Mouse (Mus musculus) midbrain, embryonic 16.5 days (tissue): ENCODE measurements at regions not wholly inside any gene's neighbourhood (a gene's known extent, or its start where the extent isn't known, plus 50 kb on each side); places are given as distances from the start of the nearest gene placed in this dataset.

Source experiments
- ATAC-seq: fragments of 200-750 bp; cut with Nextera tagmentation; 2 replicates; pipeline ENCODE4 v1.8.0; 2017; ENCODE audit warnings: moderate TSS enrichment
- H3K27ac ChIP-seq: fragments of 300-500 bp; sonication (generic); 2 replicates; pipeline ENCODE4 v1.5.1; 2014; ENCODE audit warnings: mild to moderate bottlenecking, low read length, mixed read lengths
- H3K27me3 ChIP-seq: fragments of 300-500 bp; sonication (generic); 2 replicates; pipeline ENCODE4 v1.6.1; 2014; ENCODE audit warnings: low read depth, low read length, mixed read lengths; ENCODE audit not compliant: control insufficient read depth, insufficient read depth
- H3K36me3 ChIP-seq: fragments of 300-500 bp; sonication (generic); 2 replicates; pipeline ENCODE4 v1.6.1; 2014; ENCODE audit warnings: mild to moderate bottlenecking, low read length, moderate library complexity, mixed read lengths; ENCODE audit not compliant: control insufficient read depth, insufficient read depth
- H3K4me1 ChIP-seq: fragments of 300-500 bp; sonication (generic); 2 replicates; pipeline ENCODE4 v1.6.1; 2014; ENCODE audit warnings: mild to moderate bottlenecking, low read length, mixed read lengths; ENCODE audit not compliant: control insufficient read depth, insufficient read depth
- H3K4me2 ChIP-seq: fragments of 300-500 bp; sonication (generic); 2 replicates; pipeline ENCODE4 v1.6.1; 2014; ENCODE audit warnings: mild to moderate bottlenecking, low read length, mixed read lengths
- H3K4me3 ChIP-seq: fragments of 300-500 bp; sonication (generic); 2 replicates; pipeline ENCODE4 v1.5.1; 2014; ENCODE audit warnings: low read depth, mild to moderate bottlenecking, low read length, moderate library complexity, mixed read lengths
- H3K9ac ChIP-seq: fragments of 300-500 bp; sonication (generic); 2 replicates; pipeline ENCODE4 v1.6.1; 2014; ENCODE audit warnings: low read depth, low read length, mixed read lengths
- H3K9me3 ChIP-seq: fragments of 300-500 bp; sonication (generic); replicated peaks from 2 replicates; pipeline ENCODE4 v1.6.1; 2014; ENCODE audit warnings: mild to moderate bottlenecking, low read length, mixed read lengths; ENCODE audit not compliant: control insufficient read depth, poor library complexity, severe bottlenecking
- WGBS: fragments of 180-500 bp; shearing (Covaris S2); extraction: QIAGEN DNeasy Blood & Tissue Kit; methylation state at CpG from one replicate; pipeline ENCODE4 v1.1.7; 2014; 5-methylcytosine and 5-hydroxymethylcytosine counted together

DNA sequence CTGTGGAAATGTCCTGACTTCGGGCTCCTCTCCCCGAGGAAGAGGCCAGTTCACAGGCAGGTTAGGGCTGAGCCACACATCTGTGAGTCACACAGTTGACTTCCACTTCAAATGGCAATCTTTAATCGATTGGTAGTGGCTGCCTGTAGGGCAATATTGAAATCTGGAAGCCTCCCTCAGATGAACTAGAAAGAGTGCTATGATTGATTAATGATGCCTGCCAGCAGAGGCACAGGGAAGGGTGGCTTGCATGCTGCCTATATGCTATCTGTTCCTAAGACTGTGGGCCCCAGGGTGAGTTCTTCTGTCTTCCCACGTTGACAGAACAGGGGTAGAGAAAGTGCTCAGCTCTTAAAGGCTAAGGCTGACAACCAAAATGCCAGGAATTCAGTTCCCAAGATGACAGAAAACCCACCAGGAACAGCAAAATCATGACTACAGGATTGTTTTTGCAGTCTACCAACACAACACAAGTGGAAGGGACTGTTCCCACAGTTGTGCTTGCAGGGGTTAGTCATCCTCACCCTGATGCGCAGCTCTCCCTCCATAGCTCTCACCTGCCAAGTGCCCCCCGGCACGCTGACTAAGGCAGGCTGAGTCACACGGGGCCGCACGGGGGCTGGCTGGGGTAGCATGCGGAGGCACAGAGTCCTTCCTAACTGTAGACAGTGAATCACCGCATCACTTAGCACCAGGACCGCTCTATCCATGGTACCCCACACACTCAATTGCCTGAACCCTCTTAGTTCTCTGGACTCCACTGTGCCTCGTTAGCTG lies 81.4 kb upstream of the Smad3 start:
- H3K4me2 ChIP-seq: no peak overlapping the region
- no peak overlapping the region for H3K4me3 ChIP-seq
- H3K27me3 ChIP-seq: no peaks in the 10 kb centered on the region
- no peak overlapping the region for H3K9ac ChIP-seq
- no peak overlapping the region for H3K27ac ChIP-seq
- no peaks in the 10 kb centered on the region for H3K9me3 ChIP-seq
- 90% methylated on average over 14 of the region's 14 CpGs for WGBS
- H3K36me3 ChIP-seq: no peaks in the 10 kb centered on the region
- no peak for ATAC-seq
- no peaks in the 10 kb centered on the region for H3K4me1 ChIP-seq

DNA sequence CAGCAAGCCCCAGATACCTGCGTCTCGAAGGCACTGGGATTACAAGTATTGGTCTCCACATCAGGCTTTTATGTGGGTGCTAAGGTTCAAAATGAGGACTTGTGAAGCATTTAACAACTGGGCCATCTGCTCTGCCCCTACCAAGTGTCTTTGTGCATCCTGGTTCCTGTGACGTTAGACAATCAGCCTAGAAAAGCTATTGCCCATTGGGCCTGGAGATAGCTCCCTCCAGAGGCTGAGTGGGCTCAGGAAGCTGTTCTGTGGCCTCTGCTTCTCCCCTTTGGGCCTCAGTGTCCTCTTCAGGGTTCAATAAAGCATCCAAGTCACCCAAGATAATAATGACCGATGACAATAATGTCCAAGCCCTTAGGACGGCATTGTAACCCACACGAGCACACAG lies 79.8 kb upstream of the Smad3 start:
- H3K4me3 ChIP-seq: no peak overlapping the region
- WGBS: 78% methylated on average over 6 of the region's 6 CpGs
- no peak for ATAC-seq
- no peaks in the 10 kb centered on the region for H3K27me3 ChIP-seq
- no peaks in the 10 kb centered on the region for H3K9me3 ChIP-seq
- H3K4me1 ChIP-seq: no peaks in the 10 kb centered on the region
- H3K27ac ChIP-seq: no peak overlapping the region
- no peaks in the 10 kb centered on the region for H3K36me3 ChIP-seq
- H3K9ac ChIP-seq: no peak overlapping the region
- no peak overlapping the region for H3K4me2 ChIP-seq

DNA sequence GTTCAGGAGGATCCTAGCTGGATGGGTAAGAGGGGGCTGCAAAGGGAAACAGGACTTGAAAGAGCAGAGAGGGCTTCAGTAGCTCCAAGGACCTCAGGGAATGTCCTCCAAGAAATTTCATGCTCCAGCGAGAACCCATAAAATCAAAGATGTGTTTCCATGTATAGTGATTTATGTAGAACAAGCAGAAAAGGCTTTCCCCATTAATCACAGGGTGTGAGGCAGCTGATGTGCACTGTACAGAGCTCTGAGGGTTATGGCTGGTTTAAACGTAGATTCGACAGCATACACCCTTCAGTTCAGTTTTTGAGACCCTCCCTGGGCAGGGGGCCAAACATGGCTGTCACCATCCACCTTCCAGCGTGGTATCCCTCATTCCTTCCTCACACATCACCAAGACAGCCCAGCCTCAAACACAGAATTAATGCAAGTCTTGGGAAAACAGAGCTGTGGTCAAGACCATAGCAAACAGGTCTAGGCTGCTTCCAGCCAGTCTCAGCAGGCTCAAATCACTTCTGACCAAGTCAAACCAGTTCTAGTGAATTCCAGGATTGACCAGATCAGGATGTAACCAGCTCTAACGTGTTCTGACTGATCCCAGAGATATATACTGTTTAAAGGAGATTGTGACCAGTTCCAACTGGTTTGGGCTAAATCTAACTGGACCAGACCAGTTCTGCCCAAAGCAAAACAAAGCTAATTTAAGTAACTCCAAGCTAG lies 78.9 kb upstream of the Smad3 start:
- no peaks in the 10 kb centered on the region for H3K4me1 ChIP-seq
- WGBS: 76% methylated on average over 5 of the region's 5 CpGs
- H3K9ac ChIP-seq: no peak overlapping the region
- no peak for ATAC-seq
- H3K27me3 ChIP-seq: no peaks in the 10 kb centered on the region
- H3K27ac ChIP-seq: no peak overlapping the region
- no peak overlapping the region for H3K4me2 ChIP-seq
- no peaks in the 10 kb centered on the region for H3K9me3 ChIP-seq
- no peaks in the 10 kb centered on the region for H3K36me3 ChIP-seq
- no peak overlapping the region for H3K4me3 ChIP-seq

DNA sequence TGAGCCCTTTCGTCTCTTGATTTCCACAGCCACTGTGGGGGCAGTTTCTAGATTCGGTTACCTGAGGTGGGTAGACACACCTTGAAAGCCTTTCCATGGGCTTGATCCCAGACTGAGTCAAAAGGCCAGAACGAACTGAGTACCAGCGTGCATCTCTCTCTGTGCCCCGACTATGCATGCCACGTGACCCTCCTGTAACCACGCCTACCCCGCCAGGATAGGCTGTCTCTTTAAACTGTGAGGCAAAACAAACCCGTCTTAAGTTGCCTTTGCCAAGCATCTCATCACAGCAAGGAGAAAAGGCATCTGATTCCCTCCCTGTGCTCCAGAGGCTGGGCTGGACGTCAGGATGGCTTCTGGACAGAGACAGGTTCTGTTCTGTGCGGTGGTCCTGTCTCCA lies 78.2 kb upstream of the Smad3 start:
- H3K4me3 ChIP-seq: no peak overlapping the region
- H3K9me3 ChIP-seq: no peaks in the 10 kb centered on the region
- 43% methylated on average over 11 of the region's 11 CpGs for WGBS
- no peaks in the 10 kb centered on the region for H3K27me3 ChIP-seq
- no peak overlapping the region for H3K4me2 ChIP-seq
- no peaks in the 10 kb centered on the region for H3K4me1 ChIP-seq
- no peak for ATAC-seq
- no peaks in the 10 kb centered on the region for H3K36me3 ChIP-seq
- no peak overlapping the region for H3K27ac ChIP-seq
- H3K9ac ChIP-seq: no peak overlapping the region

DNA sequence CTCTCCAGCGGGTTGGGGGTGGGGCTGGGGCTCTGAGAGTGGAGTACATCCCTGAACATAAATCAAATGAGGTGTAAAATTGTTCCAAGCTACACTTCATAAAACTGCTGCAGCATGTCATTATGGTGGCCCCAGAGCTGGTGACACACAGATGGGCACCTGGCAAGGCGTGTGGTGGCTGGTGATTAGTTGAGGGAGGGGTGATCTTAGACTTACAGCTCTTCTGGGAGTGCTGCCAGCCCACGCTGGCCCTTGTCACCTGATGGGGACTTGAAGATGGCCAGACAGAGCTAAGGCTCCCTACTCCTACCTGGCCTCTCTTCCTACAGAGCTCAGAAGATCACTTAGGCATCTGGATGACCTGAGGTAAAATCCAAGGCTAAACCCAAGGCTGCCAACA lies 76.6 kb upstream of the Smad3 start:
- no peak overlapping the region for H3K27ac ChIP-seq
- no peak for ATAC-seq
- H3K27me3 ChIP-seq: no peaks in the 10 kb centered on the region
- no peaks in the 10 kb centered on the region for H3K4me1 ChIP-seq
- H3K36me3 ChIP-seq: no peaks in the 10 kb centered on the region
- no peak overlapping the region for H3K9ac ChIP-seq
- no peak overlapping the region for H3K4me3 ChIP-seq
- 87% methylated on average over 3 of the region's 3 CpGs for WGBS
- H3K4me2 ChIP-seq: no peak overlapping the region
- H3K9me3 ChIP-seq: no peaks in the 10 kb centered on the region

DNA sequence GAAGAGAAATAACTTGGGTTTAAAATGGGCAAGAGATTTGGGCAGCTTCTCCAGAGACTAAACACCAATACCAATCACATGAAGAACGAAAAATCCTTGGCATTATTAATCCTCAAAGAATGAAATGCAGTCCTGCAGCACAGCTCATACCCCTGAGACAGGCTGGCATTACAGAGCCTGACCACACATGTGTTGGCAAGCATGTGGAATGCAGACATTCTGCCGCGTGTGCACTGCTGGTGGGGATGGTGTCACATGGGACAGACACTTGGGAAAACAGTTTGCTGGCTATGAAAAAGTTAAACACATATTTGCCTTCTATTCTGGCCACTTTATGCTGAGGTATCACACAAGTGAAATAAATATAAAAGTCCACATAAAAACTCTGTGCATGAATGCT lies 60.4 kb upstream of the Smad3 start:
- H3K36me3 ChIP-seq: no peaks in the 10 kb centered on the region
- no peak overlapping the region for H3K9ac ChIP-seq
- 74% methylated on average over 3 of the region's 3 CpGs for WGBS
- no peak for ATAC-seq
- H3K4me1 ChIP-seq: no peaks in the 10 kb centered on the region
- H3K27me3 ChIP-seq: no peaks in the 10 kb centered on the region
- H3K4me3 ChIP-seq: no peak overlapping the region
- no peaks in the 10 kb centered on the region for H3K9me3 ChIP-seq
- H3K4me2 ChIP-seq: no peak overlapping the region
- H3K27ac ChIP-seq: no peak overlapping the region

DNA sequence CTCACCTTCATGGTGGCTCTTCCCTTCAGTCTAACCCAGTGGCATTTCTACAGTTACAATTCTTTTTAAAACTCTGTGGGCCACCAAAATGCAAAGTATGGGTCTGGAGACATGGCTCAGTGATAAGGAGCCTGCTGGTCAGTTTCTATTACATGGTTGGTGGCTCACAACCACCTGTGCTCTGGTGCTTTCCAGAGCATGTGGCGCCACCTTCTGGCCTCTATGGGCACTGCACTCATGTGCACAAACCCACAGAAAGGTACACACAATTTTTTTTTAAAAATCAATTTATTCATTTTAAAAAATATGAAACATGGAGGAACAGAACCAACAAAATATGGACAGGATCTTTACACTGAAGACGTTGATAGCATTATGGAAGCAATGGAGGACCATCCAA lies 58.7 kb upstream of the Smad3 start:
- no peaks in the 10 kb centered on the region for H3K9me3 ChIP-seq
- no peak overlapping the region for H3K9ac ChIP-seq
- WGBS: 55% methylated on average over 2 of the region's 2 CpGs
- H3K36me3 ChIP-seq: no peaks in the 10 kb centered on the region
- H3K4me1 ChIP-seq: no peaks in the 10 kb centered on the region
- no peak overlapping the region for H3K27ac ChIP-seq
- H3K4me2 ChIP-seq: no peak overlapping the region
- H3K4me3 ChIP-seq: no peak overlapping the region
- ATAC-seq: no peak
- H3K27me3 ChIP-seq: no peaks in the 10 kb centered on the region

DNA sequence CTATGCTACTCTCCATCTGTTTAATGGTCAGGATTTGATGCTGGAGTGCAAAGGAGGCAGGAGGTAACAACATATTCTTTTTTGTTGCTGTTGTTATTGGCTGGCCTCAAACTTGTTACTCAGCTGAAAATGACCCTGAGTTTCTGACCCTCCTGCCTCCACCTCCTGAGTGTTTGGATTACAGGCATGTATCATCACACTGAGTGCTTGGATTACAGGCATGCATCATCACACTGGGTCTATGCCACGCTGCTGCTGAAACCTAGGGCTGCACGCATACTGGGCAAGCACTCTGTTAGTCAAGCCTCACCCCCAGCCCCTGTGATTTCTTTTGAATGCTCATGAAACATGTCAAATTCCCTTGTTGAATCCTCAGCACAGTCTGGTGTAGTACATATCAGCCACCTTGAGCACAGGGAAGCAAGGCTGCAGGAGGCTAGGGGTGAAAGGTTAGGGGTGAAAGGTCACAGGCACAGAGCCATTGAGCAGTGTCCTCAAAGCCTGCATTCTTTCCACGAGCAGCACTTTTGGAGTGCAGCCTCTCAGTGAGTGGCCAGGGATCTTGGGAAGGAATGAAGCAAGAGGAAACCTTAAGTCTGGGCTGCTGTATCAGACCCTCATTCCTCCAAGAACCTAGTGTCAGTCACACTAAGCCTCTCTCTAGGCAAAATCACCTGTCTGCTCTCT lies 52.2 kb upstream of the Smad3 start:
- no peak for ATAC-seq
- 48% methylated on average over 3 of the region's 3 CpGs for WGBS
- no peaks in the 10 kb centered on the region for H3K9me3 ChIP-seq
- H3K27me3 ChIP-seq: no peaks in the 10 kb centered on the region
- H3K4me3 ChIP-seq: no peak overlapping the region
- no peak overlapping the region for H3K27ac ChIP-seq
- H3K36me3 ChIP-seq: no peaks in the 10 kb centered on the region
- H3K4me2 ChIP-seq: no peak overlapping the region
- H3K9ac ChIP-seq: no peak overlapping the region
- H3K4me1 ChIP-seq: no peaks in the 10 kb centered on the region
